Mouse (Mus musculus) liver, postnatal 0 days (tissue): ENCODE results near the gene Man1c1.

Experiments used
- CTCF ChIP-seq: sonication (generic); IDR thresholded peaks from 2 replicates; pipeline ENCODE4 v1.5.1; 2016; ENCODE audit warnings: antibody characterized with exemption, low read depth
- EP300 ChIP-seq: IDR thresholded peaks from 2 replicates; pipeline ENCODE4 v1.6.1; 2016; ENCODE audit warnings: antibody characterized with exemption, low read depth, mild to moderate bottlenecking

- TF ChIP-seq EP300 = no peak
- TF ChIP-seq CTCF = no peak
Measured at GRCm38 (mm10) chr4:134559154-134559553, 144.9 kb downstream of the Man1c1 start.
